Mouse (Mus musculus): ENCODE measurements around the gene Prss1.
"Not testable (repeated sequence)": the region's sequence is repeated elsewhere in the genome, so short reads cannot be mapped to it uniquely, and the experiment has no call there.

Prss1 gene

DNA sequence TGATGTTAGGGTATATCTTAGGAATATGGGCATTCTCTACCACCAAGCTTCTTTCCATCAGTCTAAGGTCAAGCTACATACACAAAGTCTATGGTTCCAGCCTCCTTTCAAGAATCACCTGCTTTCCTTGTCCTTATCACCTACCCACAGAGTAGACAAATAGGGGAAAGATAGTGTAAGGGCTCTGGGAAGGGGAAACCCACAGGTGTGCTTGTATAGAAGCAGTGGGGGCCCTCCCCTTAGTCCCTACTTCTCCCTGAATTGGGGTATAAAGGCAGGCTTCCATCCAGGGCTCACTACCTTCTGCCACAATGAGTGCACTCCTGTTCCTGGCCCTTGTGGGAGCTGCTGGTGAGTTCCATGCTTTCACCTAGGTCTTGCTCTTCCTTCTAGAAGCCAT is at the start of gene Prss1:
Gene Prss1 (plus strand): TSS at position 301 of the 400 bp plus-strand sequence.
- not testable (repeated sequence) for DNase-seq (ENCODE audit: extremely low read depth, insufficient read length, low spot score)

DNA sequence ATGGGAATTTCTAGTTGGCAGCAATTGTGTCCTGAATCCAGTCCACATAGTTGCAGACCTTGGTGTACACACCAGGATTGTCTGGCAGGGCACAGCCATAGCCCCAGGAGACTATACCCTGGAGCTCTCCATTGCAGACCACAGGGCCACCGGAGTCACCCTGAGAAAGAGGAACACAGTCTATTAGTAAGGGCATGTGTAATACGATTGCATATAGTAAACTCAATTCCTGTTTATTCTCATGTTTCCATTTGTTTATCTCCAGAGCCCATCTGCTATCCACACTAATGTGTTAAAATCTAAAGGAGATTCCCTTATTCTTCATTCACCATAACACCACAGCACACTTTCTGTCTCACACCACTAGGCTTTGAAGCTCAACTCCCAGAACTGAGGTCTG is 16.5 kb upstream of the Prss1 start:
- not testable (repeated sequence) for DNase-seq (ENCODE audit: extremely low read depth, insufficient read length, low spot score)

DNA sequence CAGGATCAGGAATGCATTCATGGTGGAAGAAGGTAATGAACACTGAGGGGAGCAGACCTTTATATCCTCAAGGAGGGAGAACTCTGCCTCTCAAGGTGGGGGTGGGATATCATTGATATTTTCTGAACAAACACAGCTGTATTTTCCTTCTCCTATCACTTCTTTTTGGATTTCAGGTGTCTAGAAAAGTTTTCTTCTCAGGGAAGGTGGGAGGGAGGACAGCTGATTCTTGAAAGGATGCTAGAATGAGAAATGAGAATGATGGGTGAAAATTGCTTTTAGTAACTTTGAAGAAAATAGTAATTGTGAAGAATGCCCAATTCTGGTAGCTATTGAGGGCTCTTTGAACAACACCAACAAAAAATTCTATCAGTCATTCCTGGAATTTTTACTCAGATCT is 12.7 kb upstream of the Prss1 start, which contains the start of gene Gm10334:
Gene Gm10334 (minus strand): TSS at position 101 of the 400 bp plus-strand sequence.
- DNase-seq (ENCODE audit: extremely low read depth, insufficient read length, low spot score) = not testable (repeated sequence)

DNA sequence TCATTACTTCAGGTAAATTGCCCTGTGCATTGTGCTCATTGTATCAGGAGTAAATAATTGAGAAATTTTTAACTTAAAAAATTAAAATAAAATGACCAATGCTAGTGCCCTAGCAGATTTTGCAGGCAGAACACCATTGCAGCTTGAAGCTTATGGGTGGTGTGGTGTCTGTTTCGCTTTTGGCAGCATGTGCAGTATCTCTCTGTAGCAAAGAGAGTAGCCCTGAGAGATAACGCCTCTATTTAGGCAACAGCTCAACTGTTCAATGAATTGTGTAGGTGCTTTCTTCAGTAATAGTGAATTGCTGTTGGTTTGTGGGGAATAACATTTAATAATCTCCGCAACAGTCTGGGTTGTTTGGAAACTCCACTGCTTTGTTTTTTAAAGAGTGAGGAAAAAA is 40.6 kb downstream of the Prss1 start:
- DNase-seq (ENCODE audit: extremely low read depth, insufficient read length, low spot score) = no peak

DNA sequence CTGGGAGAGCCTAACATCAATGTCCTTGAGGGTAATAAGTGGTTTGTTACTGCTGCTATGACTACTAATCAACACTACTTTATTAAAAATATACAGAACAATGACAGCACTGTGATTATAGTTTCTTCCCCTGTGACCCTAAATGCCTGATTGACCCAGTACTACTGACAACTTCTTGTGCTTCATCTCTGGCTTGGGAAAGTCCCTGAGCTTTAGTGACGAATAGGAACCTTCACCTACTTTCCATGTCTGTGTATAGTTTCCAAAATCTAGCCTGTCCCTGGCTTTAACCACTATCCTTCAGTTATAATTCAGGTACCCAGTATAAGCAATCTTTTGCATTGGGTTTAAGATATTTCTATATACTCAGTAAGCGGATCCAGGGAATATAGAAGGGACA is 46.2 kb downstream of the Prss1 start:
- no peak for DNase-seq (ENCODE audit: extremely low read depth, insufficient read length, low spot score)

DNA sequence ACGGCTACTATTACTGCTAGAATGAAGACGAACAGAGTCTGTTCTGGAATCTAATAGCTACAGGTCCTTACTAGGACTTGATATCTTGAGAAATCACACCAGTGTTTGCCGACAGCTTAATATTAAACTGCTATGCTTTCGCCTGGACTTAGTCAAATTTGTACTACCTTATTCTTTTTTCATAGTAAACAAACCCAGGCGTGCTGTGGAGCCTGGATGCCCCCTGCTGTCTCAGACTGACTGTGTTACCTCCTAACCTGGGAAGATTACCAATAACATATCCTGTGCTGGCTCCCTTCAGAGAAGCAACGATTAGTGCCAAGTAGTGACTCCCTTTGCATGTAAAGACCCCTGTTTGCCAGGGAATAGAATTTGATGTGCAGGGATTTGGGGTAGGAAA is 46.6 kb downstream of the Prss1 start:
- no peak for DNase-seq (ENCODE audit: extremely low read depth, insufficient read length, low spot score)
